Mouse (Mus musculus): ENCODE data around the gene Abcg1. TPM values are rescaled to one million over a fixed set of nuclear protein-coding genes. Genes with fewer than 3 reads are reported as not detected.

Abcg1 gene
- polyA plus RNA-seq, 1 experiment, result 29.0 TPM

GRCm38 (mm10) chr17:31160291-31160690 is 102.8 kb downstream of the Abcg1 start:
- Histone ChIP-seq H3K36me3 (ENCODE audit: control insufficient read depth, insufficient read depth, low read length) (no peaks in the 10 kb centered on the region), H3K4me1 (ENCODE audit: control insufficient read depth, insufficient read depth, insufficient read length) (no peaks in the 10 kb centered on the region), H3K27ac (ENCODE audit: insufficient read depth, low read length) (no peak overlapping the region), H3K4me3 (ENCODE audit: extremely low read depth, insufficient read depth, insufficient read length) (no peak overlapping the region), H3K27me3 (ENCODE audit: control insufficient read depth, insufficient read depth, low read length) (no peaks in the 10 kb centered on the region)
- TF ChIP-seq POLR2A (IDR thresholded peaks at IDR 0.05; ENCODE audit: low read depth, low read length) (no peak), CTCF (IDR thresholded peaks at IDR 0.05; ENCODE audit: extremely low read depth, insufficient read depth, insufficient read length, insufficient replicate concordance) (no peak)
- DNase-seq (ENCODE audit: low read depth in 1 of 2, low spot score in 2 of 2), result no peak
- 87% methylated on average over 4 of the region's 4 CpGs for WGBS

DNA sequence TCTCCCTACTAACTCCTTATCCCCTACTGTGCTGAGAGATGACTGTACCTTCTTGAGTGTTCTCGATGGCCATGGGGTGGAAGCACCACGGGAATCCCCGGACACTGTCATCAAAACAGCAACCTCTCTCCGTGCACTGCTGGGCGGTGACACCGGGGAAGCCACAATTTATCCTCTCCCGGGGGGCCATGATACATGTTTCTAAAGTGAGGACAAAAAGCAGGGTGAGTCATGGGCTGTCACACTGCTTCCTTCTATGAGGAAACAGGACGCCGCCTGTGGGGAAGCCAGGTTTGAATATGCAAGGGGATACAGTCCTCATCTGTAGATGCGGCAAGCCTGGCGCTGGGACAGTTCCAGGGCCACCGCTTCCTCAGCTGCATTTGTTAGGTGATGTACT is 105.1 kb downstream of the Abcg1 start:
- 41% methylated on average over 12 of the region's 12 CpGs for WGBS
- no peak for DNase-seq (ENCODE audit: low read depth in 1 of 2, low spot score in 2 of 2)
- no peak for TF ChIP-seq CTCF (IDR thresholded peaks at IDR 0.05; ENCODE audit: extremely low read depth, insufficient read depth, insufficient read length, insufficient replicate concordance)
- TF ChIP-seq POLR2A (IDR thresholded peaks at IDR 0.05; ENCODE audit: low read depth, low read length), result no peak
- no peaks in the 10 kb centered on the region for H3K36me3 ChIP-seq (ENCODE audit: control insufficient read depth, insufficient read depth, low read length)
- H3K27me3 ChIP-seq (ENCODE audit: control insufficient read depth, insufficient read depth, low read length), result no peaks in the 10 kb centered on the region
- no peaks in the 10 kb centered on the region for H3K4me1 ChIP-seq (ENCODE audit: control insufficient read depth, insufficient read depth, insufficient read length)
- H3K4me3 ChIP-seq (ENCODE audit: extremely low read depth, insufficient read depth, insufficient read length), result no peak overlapping the region
- no peak overlapping the region for H3K27ac ChIP-seq (ENCODE audit: insufficient read depth, low read length)

DNA sequence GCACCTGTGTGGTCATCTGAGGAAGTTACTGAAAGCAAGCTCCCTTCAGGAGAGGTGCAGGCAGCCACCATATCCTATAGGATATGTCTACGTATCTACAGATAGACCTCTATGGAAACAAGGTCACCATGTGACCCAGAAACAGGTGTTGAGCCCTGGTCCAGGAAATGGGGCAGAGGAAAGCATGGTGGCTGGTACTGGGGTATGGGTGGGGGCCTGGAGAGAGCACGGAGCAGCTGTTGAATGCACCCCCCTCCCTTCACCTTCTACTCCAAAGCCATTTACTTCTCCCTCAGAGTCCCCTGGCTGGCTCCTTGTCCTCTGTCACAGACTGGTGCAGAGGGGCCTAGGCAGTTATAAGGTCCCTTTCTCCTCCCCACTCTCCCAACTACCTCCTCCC is 106.3 kb downstream of the Abcg1 start:
- Histone ChIP-seq H3K36me3 (ENCODE audit: control insufficient read depth, insufficient read depth, low read length) (no peaks in the 10 kb centered on the region), H3K4me1 (ENCODE audit: control insufficient read depth, insufficient read depth, insufficient read length) (no peaks in the 10 kb centered on the region), H3K27ac (ENCODE audit: insufficient read depth, low read length) (no peak overlapping the region), H3K4me3 (ENCODE audit: extremely low read depth, insufficient read depth, insufficient read length) (no peak overlapping the region), H3K27me3 (ENCODE audit: control insufficient read depth, insufficient read depth, low read length) (no peaks in the 10 kb centered on the region)
- WGBS, result 61% methylated on average over 2 of the region's 2 CpGs
- no peak for TF ChIP-seq POLR2A (IDR thresholded peaks at IDR 0.05; ENCODE audit: low read depth, low read length)
- no peak for TF ChIP-seq CTCF (IDR thresholded peaks at IDR 0.05; ENCODE audit: extremely low read depth, insufficient read depth, insufficient read length, insufficient replicate concordance)
- DNase-seq (ENCODE audit: low read depth in 1 of 2, low spot score in 2 of 2), result no peak

DNA sequence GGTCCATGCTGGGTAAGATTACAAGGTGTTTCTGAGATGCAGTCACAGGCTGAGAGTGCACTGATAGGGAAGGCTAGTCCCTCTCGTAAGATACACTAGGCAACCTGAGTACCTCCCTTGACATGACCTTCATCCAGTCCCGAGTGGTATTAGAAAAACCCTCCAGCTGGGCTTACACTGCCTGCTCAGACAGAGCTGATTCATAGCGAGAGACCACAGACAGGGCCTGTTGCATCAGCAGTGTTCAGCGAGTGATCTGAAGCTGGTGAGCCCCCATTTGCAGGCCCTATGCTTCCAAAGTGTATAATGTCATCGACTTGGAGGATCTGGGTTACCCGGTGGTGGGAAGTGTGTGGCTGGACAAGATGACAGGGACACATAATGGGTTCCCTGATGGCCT is 107.7 kb downstream of the Abcg1 start, which contains the start of gene Tff1:
TSS of gene Tff1 (minus strand) at position 151 of the 400 bp plus-strand sequence.
- Histone ChIP-seq H3K36me3 (ENCODE audit: control insufficient read depth, insufficient read depth, low read length) (no peaks in the 10 kb centered on the region), H3K27ac (ENCODE audit: insufficient read depth, low read length) (no peak within 1 kb of the TSS), H3K4me1 (ENCODE audit: control insufficient read depth, insufficient read depth, insufficient read length) (no peaks in the 10 kb centered on the region), H3K4me3 (ENCODE audit: extremely low read depth, insufficient read depth, insufficient read length) (no peak within 1 kb of the TSS), H3K27me3 (ENCODE audit: control insufficient read depth, insufficient read depth, low read length) (no peaks in the 10 kb centered on the region)
- WGBS, result 84% methylated on average over 6 of the region's 6 CpGs
- TF ChIP-seq POLR2A (IDR thresholded peaks at IDR 0.05; ENCODE audit: low read depth, low read length), result no peak
- TF ChIP-seq CTCF (IDR thresholded peaks at IDR 0.05; ENCODE audit: extremely low read depth, insufficient read depth, insufficient read length, insufficient replicate concordance), result no peak
- DNase-seq (ENCODE audit: low read depth in 1 of 2, low spot score in 2 of 2), result no peak

Other genes with a start within 250 kb of the Abcg1 start
- gene Glp1r, start 155.9 kb upstream of the Abcg1 start, polyA plus RNA-seq (2012; rRNA removed), result 0.29 and 0.39 TPM in 2 replicates
- not detected in 2 replicates for gene Umodl1, start 103.0 kb upstream of the Abcg1 start, polyA plus RNA-seq (2012; rRNA removed)
- not detected in 2 replicates for gene Tff3, start 72.0 kb downstream of the Abcg1 start, polyA plus RNA-seq (2012; rRNA removed)
- 214 and 330 TPM in 2 replicates for gene Tff2, start 86.6 kb downstream of the Abcg1 start, polyA plus RNA-seq (2012; rRNA removed)
- gene Tff1, start 107.6 kb downstream of the Abcg1 start, polyA plus RNA-seq (2012; rRNA removed), result not detected in 2 replicates
- gene Tmprss3, start 141.3 kb downstream of the Abcg1 start, polyA plus RNA-seq (2012; rRNA removed), result 0.11 and 0.19 TPM in 2 replicates
- 12.5 and 15.0 TPM in 2 replicates for gene Ubash3a, start 150.2 kb downstream of the Abcg1 start, polyA plus RNA-seq (2012; rRNA removed)
- 0.08 and 0.13 TPM in 2 replicates for gene Rsph1, start 219.7 kb downstream of the Abcg1 start, polyA plus RNA-seq (2012; rRNA removed)
- 26.2 and 33.4 TPM in 2 replicates for gene Slc37a1, start 229.1 kb downstream of the Abcg1 start, polyA plus RNA-seq (2012; rRNA removed)